Mouse (Mus musculus) spleen, adult 2 months (tissue): ENCODE measurements at regions not wholly inside any gene's neighbourhood (a gene's known extent, or its start where the extent isn't known, plus 50 kb on each side); places are given as distances from the start of the nearest gene placed in this dataset.

ENCODE experiments used
- DNase-seq, 2 experiments: peaks; one replicate each; pipeline versions ENCODE4 v3.0.0 to v3.0.0-alpha.2; 2012 to 2021; ENCODE audit warnings: low spot score in 2 of 2, low read depth in 1 of 2
- H3K27ac ChIP-seq: fragments of 200-500 bp; 2 replicates; pipeline ENCODE4 v1.5.1; 2012; ENCODE audit warnings: low read length, inconsistent platforms; ENCODE audit not compliant: insufficient read depth
- H3K27me3 ChIP-seq: fragments of 200-500 bp; 2 replicates; pipeline ENCODE4 v1.6.1; 2012; ENCODE audit warnings: mild to moderate bottlenecking, moderate library complexity, low read length, inconsistent platforms; ENCODE audit not compliant: control insufficient read depth, insufficient read depth
- H3K36me3 ChIP-seq: fragments of 200-500 bp; 2 replicates; pipeline ENCODE4 v1.6.1; 2012; ENCODE audit warnings: mild to moderate bottlenecking, low read length, inconsistent platforms; ENCODE audit not compliant: control insufficient read depth, insufficient read depth
- H3K4me1 ChIP-seq: fragments of 200-500 bp; 2 replicates; pipeline ENCODE4 v1.6.1; 2011; ENCODE audit warnings: inconsistent platforms; ENCODE audit not compliant: control insufficient read depth, insufficient read depth, insufficient read length
- H3K4me3 ChIP-seq: fragments of 200-500 bp; 2 replicates; pipeline ENCODE4 v1.5.1; 2011; ENCODE audit warnings: mild to moderate bottlenecking, inconsistent platforms; ENCODE audit not compliant: insufficient read depth, insufficient read length; ENCODE audit errors: extremely low read depth
- CTCF ChIP-seq: fragments of 200-500 bp; IDR thresholded peaks from 2 replicates; pipeline ENCODE4 v1.5.1; 2011; ENCODE audit warnings: mild to moderate bottlenecking, inconsistent platforms; ENCODE audit not compliant: insufficient read depth, insufficient read length, insufficient replicate concordance; ENCODE audit errors: extremely low read depth
- POLR2A ChIP-seq: fragments of 200-500 bp; IDR thresholded peaks from 2 replicates; pipeline ENCODE4 v1.6.1; 2011; ENCODE audit warnings: low read depth, low read length, inconsistent platforms
- WGBS: fragments of 180-500 bp; shearing (Covaris S2); methylation state at CpG from one replicate; pipeline ENCODE4 v1.1.7; 2018; 5-methylcytosine and 5-hydroxymethylcytosine counted together

DNA sequence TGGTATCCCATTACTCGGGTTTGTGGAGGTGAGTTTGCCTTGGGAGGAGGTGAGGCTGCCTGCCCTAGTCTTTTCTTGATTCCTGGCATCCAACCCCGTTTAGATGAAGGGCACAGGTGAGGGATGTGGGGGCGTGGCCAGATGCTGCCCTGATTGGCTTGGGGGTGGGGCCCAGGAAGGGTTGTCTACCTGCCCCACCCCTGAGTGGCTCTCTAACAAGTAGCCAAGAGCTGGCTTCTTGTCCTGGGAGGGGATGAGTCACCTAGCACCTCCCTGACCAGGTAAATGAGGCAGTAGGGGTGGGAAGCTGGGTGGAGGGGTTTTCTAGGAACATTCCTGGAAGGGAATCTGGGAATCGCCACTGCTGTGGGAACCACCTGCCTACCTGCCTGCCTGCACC lies 74.7 kb upstream of the 1600014C23Rik start:
- Histone ChIP-seq H3K27me3 (peaks cover 3% of the 10 kb centered on the region; the same call in 1 of the 2 replicates), H3K4me1 (no peaks in the 10 kb centered on the region; the same call in 1 of the 2 replicates), H3K27ac (no peak overlapping the region), H3K36me3 (no peaks in the 10 kb centered on the region), H3K4me3 (no peak overlapping the region)
- DNase-seq = no peak
- TF ChIP-seq CTCF = no peak
- no peak for TF ChIP-seq POLR2A
- 68% methylated on average over 4 of the region's 4 CpGs for WGBS

GRCm38 (mm10) chr17:45807452-45807851 lies 73.8 kb upstream of the 1600014C23Rik start:
- Histone ChIP-seq H3K4me1 (no peaks in the 10 kb centered on the region; the same call in 1 of the 2 replicates), H3K4me3 (no peak overlapping the region), H3K36me3 (no peaks in the 10 kb centered on the region), H3K27ac (no peak overlapping the region), H3K27me3 (peaks cover 3% of the 10 kb centered on the region; the same call in 1 of the 2 replicates)
- no peak for DNase-seq
- WGBS = 65% methylated on average over 13 of the region's 13 CpGs
- no peak for TF ChIP-seq POLR2A
- TF ChIP-seq CTCF = no peak

- Histone ChIP-seq H3K27me3 (peaks cover 3% of the 10 kb centered on the region; the same call in 1 of the 2 replicates), H3K36me3 (no peaks in the 10 kb centered on the region), H3K27ac (no peak overlapping the region), H3K4me3 (no peak overlapping the region), H3K4me1 (no peaks in the 10 kb centered on the region; the same call in 1 of the 2 replicates)
- 83% methylated on average over 4 of the region's 4 CpGs for WGBS
- TF ChIP-seq CTCF = no peak
- no peak for TF ChIP-seq POLR2A
- DNase-seq = no peak
Measured at GRCm38 (mm10) chr17:45806831-45807230, 73.2 kb upstream of the 1600014C23Rik start.

GRCm38 (mm10) chr17:45806430-45806829 lies 72.8 kb upstream of the 1600014C23Rik start:
- H3K36me3 ChIP-seq = no peaks in the 10 kb centered on the region
- H3K27me3 ChIP-seq = peaks cover 3% of the 10 kb centered on the region; the same call in 1 of the 2 replicates
- no peak overlapping the region for H3K27ac ChIP-seq
- WGBS = 80% methylated on average over 5 of the region's 5 CpGs
- no peak for DNase-seq
- no peaks in the 10 kb centered on the region; the same call in 1 of the 2 replicates for H3K4me1 ChIP-seq
- no peak for TF ChIP-seq POLR2A
- no peak for TF ChIP-seq CTCF
- H3K4me3 ChIP-seq = no peak overlapping the region

- DNase-seq = no peak
- H3K4me1 ChIP-seq = no peaks in the 10 kb centered on the region; the same call in 1 of the 2 replicates
- 44% methylated on average over 35 of the region's 35 CpGs for WGBS
- H3K27me3 ChIP-seq = peaks cover 3% of the 10 kb centered on the region; the same call in 1 of the 2 replicates
- no peak overlapping the region for H3K4me3 ChIP-seq
- no peaks in the 10 kb centered on the region for H3K36me3 ChIP-seq
- TF ChIP-seq CTCF (0 out of 2 replicates have a peak, but pooled peaks have one; percentile 30), POLR2A (no peak)
- no peak overlapping the region for H3K27ac ChIP-seq
Measured at GRCm38 (mm10) chr17:45805471-45806082, 71.9 kb upstream of the 1600014C23Rik start.

DNA sequence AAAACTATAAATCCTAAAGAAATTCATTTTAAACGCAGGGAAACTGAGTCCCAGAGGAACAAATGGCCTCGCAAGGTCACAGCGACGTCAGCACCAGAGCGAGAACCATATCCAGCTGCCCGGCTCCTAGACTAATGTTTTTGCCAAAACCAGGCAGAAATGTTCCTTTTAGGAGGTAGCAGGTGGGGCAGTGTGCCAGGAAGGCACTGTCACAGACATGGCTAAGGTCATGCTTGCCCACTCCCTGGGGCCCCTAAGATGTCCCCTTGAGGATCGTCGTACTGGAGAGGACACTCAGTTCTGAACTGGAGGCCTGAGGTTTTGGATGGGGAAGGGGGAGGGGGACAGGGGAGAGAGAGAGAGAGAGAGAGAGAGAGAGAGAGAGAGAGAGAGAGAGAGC lies 69.7 kb upstream of the 1600014C23Rik start:
- no peak overlapping the region for H3K27ac ChIP-seq
- no peaks in the 10 kb centered on the region; the same call in 1 of the 2 replicates for H3K4me1 ChIP-seq
- H3K27me3 ChIP-seq = peaks cover 3% of the 10 kb centered on the region; the same call in 1 of the 2 replicates
- no peak overlapping the region for H3K4me3 ChIP-seq
- TF ChIP-seq POLR2A (no peak), CTCF (no peak)
- WGBS = 97% methylated on average over 8 of the region's 8 CpGs
- no peak for DNase-seq
- no peaks in the 10 kb centered on the region for H3K36me3 ChIP-seq

- no peak for DNase-seq
- Histone ChIP-seq H3K36me3 (no peaks in the 10 kb centered on the region), H3K4me1 (no peaks in the 10 kb centered on the region; the same call in 1 of the 2 replicates), H3K27me3 (peaks cover 3% of the 10 kb centered on the region; the same call in 1 of the 2 replicates), H3K4me3 (no peak overlapping the region), H3K27ac (no peak overlapping the region)
- no peak for TF ChIP-seq CTCF
- no peak for TF ChIP-seq POLR2A
- 85% methylated on average over 8 of the region's 8 CpGs for WGBS
Measured at GRCm38 (mm10) chr17:45802439-45802838, 68.8 kb upstream of the 1600014C23Rik start.
